Mouse (Mus musculus) brain, embryonic 14.5 days (tissue): ENCODE measurements around the gene Rho.

Experiments used
- CTCF ChIP-seq: fragments of 200-500 bp; IDR thresholded peaks from 2 replicates; pipeline ENCODE4 v1.5.1; 2012; ENCODE audit warnings: inconsistent platforms, mild to moderate bottlenecking, moderate library complexity, borderline replicate concordance; ENCODE audit not compliant: insufficient read depth, insufficient read length; ENCODE audit errors: extremely low read depth
- POLR2A ChIP-seq: fragments of 200-500 bp; IDR thresholded peaks from 2 replicates; pipeline ENCODE4 v1.6.1; 2012; ENCODE audit warnings: mild to moderate bottlenecking, inconsistent platforms, borderline replicate concordance; ENCODE audit not compliant: poor library complexity, insufficient read depth, insufficient read length, severe bottlenecking; ENCODE audit errors: extremely low read depth

DNA sequence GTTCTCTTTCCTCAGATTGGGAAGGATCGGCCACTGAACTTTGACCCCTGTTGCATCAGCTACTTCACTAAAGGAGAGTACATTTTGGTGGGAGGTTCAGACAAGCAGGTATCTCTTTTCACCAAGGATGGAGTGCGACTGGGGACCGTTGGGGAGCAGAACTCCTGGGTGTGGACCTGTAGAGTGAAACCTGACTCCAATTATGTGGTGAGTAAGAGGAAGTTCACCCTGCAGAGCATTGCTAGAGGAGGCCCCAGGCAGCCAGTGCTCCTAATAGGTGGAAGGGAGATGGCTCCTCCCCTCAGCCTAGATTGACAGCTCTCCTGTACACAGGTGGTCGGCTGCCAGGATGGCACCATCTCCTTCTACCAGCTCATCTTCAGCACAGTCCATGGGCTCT, 44.7 kb upstream of the Rho start:
- no peak for TF ChIP-seq POLR2A
- no peak for TF ChIP-seq CTCF
